Mouse (Mus musculus) spleen, postnatal 14 days (tissue): ENCODE measurements around the gene Dock2.

ENCODE experiments used
- DNase-seq, 2 experiments: peaks; one replicate each; pipeline ENCODE4 v3.0.0; 2021 to 2022; ENCODE audit warnings: low spot score in 2 of 2

Dock2 gene

GRCm38 (mm10) chr11:34202769-34203168, 580.9 kb downstream of the Dock2 start:
- no peak for DNase-seq

GRCm38 (mm10) chr11:34195142-34195541, 588.5 kb downstream of the Dock2 start:
- DNase-seq, result no peak

GRCm38 (mm10) chr11:34194158-34194941, 589.3 kb downstream of the Dock2 start:
- DNase-seq, result no peak

- DNase-seq, result no peak
Measured at GRCm38 (mm10) chr11:34193658-34194057, 590.0 kb downstream of the Dock2 start.

GRCm38 (mm10) chr11:34184266-34184665, 599.4 kb downstream of the Dock2 start:
- no peak for DNase-seq

GRCm38 (mm10) chr11:34181214-34182117, 602.2 kb downstream of the Dock2 start:
- no peak for DNase-seq

GRCm38 (mm10) chr11:34178752-34179151, 604.9 kb downstream of the Dock2 start:
- no peak for DNase-seq
